Mouse (Mus musculus) kidney, adult 2 months (tissue): ENCODE measurements at regions not wholly inside any gene's neighbourhood (a gene's known extent, or its start where the extent isn't known, plus 50 kb on each side); places are given as distances from the start of the nearest gene placed in this dataset.

Experiments used
- DNase-seq: peaks from one replicate; pipeline ENCODE4 v3.0.0; 2021
- H3K27ac ChIP-seq: fragments of 200-500 bp; 2 replicates; pipeline ENCODE4 v1.5.1; 2012; ENCODE audit warnings: low read depth, low read length, control low read depth, inconsistent platforms; ENCODE audit not compliant: insufficient read depth
- H3K27me3 ChIP-seq: fragments of 200-500 bp; replicated peaks from 2 replicates; pipeline ENCODE4 v1.6.1; 2012; ENCODE audit warnings: mild to moderate bottlenecking, moderate library complexity, low read length, inconsistent platforms; ENCODE audit not compliant: control insufficient read depth, insufficient read depth
- H3K36me3 ChIP-seq: fragments of 200-500 bp; 2 replicates; pipeline ENCODE4 v1.6.1; 2012; ENCODE audit warnings: mild to moderate bottlenecking, moderate library complexity, low read length, inconsistent platforms; ENCODE audit not compliant: control insufficient read depth, insufficient read depth
- H3K4me1 ChIP-seq: fragments of 200-500 bp; 2 replicates; pipeline ENCODE4 v1.6.1; 2011; ENCODE audit warnings: low read length; ENCODE audit not compliant: control insufficient read depth, insufficient read depth
- H3K4me3 ChIP-seq: fragments of 200-500 bp; 2 replicates; pipeline ENCODE4 v1.5.1; 2011; ENCODE audit warnings: mild to moderate bottlenecking, low read depth, low read length, control low read depth; ENCODE audit not compliant: insufficient read depth
- CTCF ChIP-seq: fragments of 200-500 bp; conservative IDR thresholded peaks from 2 replicates; pipeline ENCODE4 v1.5.1; 2011; ENCODE audit warnings: low read depth, mild to moderate bottlenecking, control low read depth, low read length, moderate library complexity, mixed read lengths; ENCODE audit not compliant: insufficient read depth, insufficient read length
- POLR2A ChIP-seq: fragments of 200-500 bp; IDR thresholded peaks from one replicate; pipeline ENCODE4 v1.6.1; 2011; ENCODE audit warnings: low read depth, low read length, control low read depth
- WGBS: fragments of 180-500 bp; shearing (Covaris S2); methylation state at CpG from one replicate; pipeline ENCODE4 v1.1.7; 2018; 5-methylcytosine and 5-hydroxymethylcytosine counted together

DNA sequence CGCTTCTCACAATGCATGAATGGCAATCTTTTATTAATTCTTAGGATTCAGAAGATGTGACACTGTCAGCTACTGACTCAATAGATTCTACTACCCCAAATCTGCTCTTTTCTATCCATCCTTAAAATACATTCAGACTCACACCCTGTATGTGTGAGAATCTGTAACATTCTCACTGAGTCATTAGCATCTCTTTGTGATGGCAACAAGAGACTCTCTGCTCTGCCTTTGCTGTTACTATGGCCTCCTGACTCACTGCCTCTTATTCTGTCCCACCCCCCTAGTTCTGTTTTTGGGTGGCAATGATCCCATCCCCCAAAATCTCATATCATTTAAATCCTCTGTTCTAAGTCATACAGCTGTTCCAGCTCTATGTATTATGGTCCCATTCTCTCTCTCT lies 159.5 kb upstream of the C030005K15Rik start:
- Histone ChIP-seq H3K36me3 (no peaks in the 10 kb centered on the region), H3K4me3 (no peak overlapping the region), H3K4me1 (no peaks in the 10 kb centered on the region), H3K27me3 (no peaks in the 10 kb centered on the region), H3K27ac (no peak overlapping the region)
- TF ChIP-seq POLR2A, result no peak
- no peak for TF ChIP-seq CTCF
- WGBS, result 90% methylated on average over 1 of the region's 1 CpGs
- no peak for DNase-seq

DNA sequence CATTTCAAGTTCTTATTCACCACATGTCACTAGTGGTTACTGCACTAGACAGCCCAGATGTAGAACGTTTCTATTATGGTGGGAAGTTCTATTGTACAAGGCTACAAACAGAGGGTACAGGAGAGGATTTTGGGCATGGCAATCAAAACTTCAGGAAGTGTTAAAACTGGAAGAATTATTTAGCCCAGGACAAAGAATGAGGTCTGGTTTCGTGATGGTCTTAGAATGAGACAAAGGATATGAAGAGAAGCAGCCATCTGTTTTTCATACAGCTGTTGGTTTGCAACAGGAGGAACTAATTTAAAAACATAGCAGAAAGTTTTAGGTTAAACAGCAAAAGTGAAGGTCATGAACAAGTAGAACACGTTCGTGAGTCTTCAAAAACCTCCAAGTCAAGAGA lies 179.2 kb upstream of the C030005K15Rik start:
- no peak overlapping the region for H3K27ac ChIP-seq
- no peak for DNase-seq
- H3K4me1 ChIP-seq, result no peaks in the 10 kb centered on the region
- no peaks in the 10 kb centered on the region for H3K27me3 ChIP-seq
- no peak overlapping the region for H3K4me3 ChIP-seq
- TF ChIP-seq CTCF (no peak), POLR2A (no peak)
- 61% methylated on average over 4 of the region's 4 CpGs for WGBS
- H3K36me3 ChIP-seq, result no peaks in the 10 kb centered on the region

DNA sequence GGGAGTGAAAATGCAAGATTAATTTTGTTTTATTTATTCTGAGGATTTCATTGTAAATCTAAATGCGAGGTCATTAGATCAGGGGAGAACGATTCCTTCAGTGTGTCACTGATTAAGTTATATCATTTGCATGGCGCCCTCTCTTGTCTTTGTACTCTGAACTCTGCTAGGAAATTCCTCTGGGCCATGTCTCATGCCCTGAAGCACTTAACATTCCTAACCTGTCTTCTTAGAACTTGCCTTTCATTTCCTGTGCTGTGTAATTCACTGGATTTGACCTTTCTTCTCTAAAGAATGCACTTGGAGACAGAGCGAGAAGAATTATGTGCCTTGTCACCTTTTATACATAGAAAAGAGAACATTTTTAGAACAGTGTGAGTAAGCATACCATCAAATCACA lies 199.0 kb upstream of the C030005K15Rik start:
- TF ChIP-seq CTCF (no peak), POLR2A (no peak)
- peak; percentile 40 for DNase-seq
- WGBS, result 26% methylated on average over 4 of the region's 4 CpGs
- Histone ChIP-seq H3K27me3 (no peaks in the 10 kb centered on the region), H3K27ac (no peak overlapping the region), H3K36me3 (no peaks in the 10 kb centered on the region), H3K4me3 (no peak overlapping the region), H3K4me1 (no peaks in the 10 kb centered on the region)

- WGBS, result 91% methylated on average over 2 of the region's 2 CpGs
- TF ChIP-seq CTCF (no peak), POLR2A (no peak)
Measured at GRCm38 (mm10) chr10:97940345-97940744, 213.8 kb upstream of the C030005K15Rik start.

GRCm38 (mm10) chr10:97965881-97966280 lies 239.3 kb upstream of the C030005K15Rik start:
- Histone ChIP-seq H3K27ac (no peak overlapping the region), H3K27me3 (no peaks in the 10 kb centered on the region), H3K4me1 (no peaks in the 10 kb centered on the region), H3K36me3 (no peaks in the 10 kb centered on the region), H3K4me3 (no peak overlapping the region)
- no peak for TF ChIP-seq POLR2A
- TF ChIP-seq CTCF, result no peak
- no peak for DNase-seq
- WGBS, result 79% methylated on average over 1 of the region's 1 CpGs

More at GRCm38 (mm10) chr10:97940345-97940744, 213.8 kb upstream of the C030005K15Rik start:
- Histone ChIP-seq H3K4me3 (no peak overlapping the region), H3K27ac (no peak overlapping the region), H3K36me3 (no peaks in the 10 kb centered on the region), H3K27me3 (no peaks in the 10 kb centered on the region), H3K4me1 (no peaks in the 10 kb centered on the region)
- no peak for DNase-seq

DNA sequence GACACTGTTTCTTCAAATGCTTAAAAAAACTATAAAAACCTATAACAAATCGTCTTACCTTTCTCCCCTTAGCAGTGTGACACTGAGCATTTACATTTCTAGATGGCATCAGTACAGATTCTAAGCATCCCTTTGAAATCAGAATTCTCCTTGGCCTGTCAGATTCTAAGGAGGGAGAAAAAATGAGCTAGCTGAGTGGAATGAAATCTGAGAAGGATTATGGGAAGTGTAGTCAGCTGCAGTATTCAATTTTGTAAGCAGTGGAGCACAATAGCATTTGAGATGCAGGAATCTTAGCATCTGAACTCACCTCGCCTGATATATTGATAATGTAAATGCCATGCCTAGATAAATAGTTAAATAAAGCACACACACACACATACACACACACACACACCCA lies 240.4 kb upstream of the C030005K15Rik start:
- Histone ChIP-seq H3K27me3 (no peaks in the 10 kb centered on the region), H3K36me3 (no peaks in the 10 kb centered on the region), H3K4me1 (no peaks in the 10 kb centered on the region), H3K4me3 (no peak overlapping the region), H3K27ac (no peak overlapping the region)
- TF ChIP-seq CTCF (no peak), POLR2A (no peak)
- 54% methylated on average over 2 of the region's 2 CpGs for WGBS
- no peak for DNase-seq

- Histone ChIP-seq H3K36me3 (no peaks in the 10 kb centered on the region), H3K4me1 (no peaks in the 10 kb centered on the region), H3K27me3 (no peaks in the 10 kb centered on the region), H3K27ac (no peak overlapping the region), H3K4me3 (no peak overlapping the region)
- TF ChIP-seq CTCF (no peak), POLR2A (no peak)
- WGBS, result 63% methylated on average over 4 of the region's 4 CpGs
- no peak for DNase-seq
Measured at GRCm38 (mm10) chr10:98007037-98007436, 280.5 kb upstream of the C030005K15Rik start.

GRCm38 (mm10) chr10:98008355-98008754 lies 281.8 kb upstream of the C030005K15Rik start:
- Histone ChIP-seq H3K4me1 (no peaks in the 10 kb centered on the region), H3K27ac (no peak overlapping the region), H3K36me3 (no peaks in the 10 kb centered on the region), H3K4me3 (no peak overlapping the region), H3K27me3 (no peaks in the 10 kb centered on the region)
- DNase-seq, result no peak
- 33% methylated on average over 1 of the region's 1 CpGs for WGBS
- TF ChIP-seq CTCF, result no peak
- no peak for TF ChIP-seq POLR2A
